Mouse (Mus musculus): Measurements from ENCODE around the gene Lcn3. TPM values are rescaled to one million over a fixed set of nuclear protein-coding genes. Genes with fewer than 3 reads are reported as not detected.

Gene Lcn3
- polyA plus RNA-seq, 1 experiment from 2014 or later = not detected

Other genes starting within 250 kb of the Lcn3 start
- gene Traf2, start 218.6 kb upstream of the Lcn3 start, polyA plus RNA-seq (2016; fragmentation: Nextera tagmentation; extraction: Ambion mirVana) = 22.4 and 24.4 TPM in 2 replicates
- 293 and 311 TPM in 2 replicates for gene Edf1, start 207.7 kb upstream of the Lcn3 start, polyA plus RNA-seq (2016; fragmentation: Nextera tagmentation; extraction: Ambion mirVana)
- 0.38 and 0.45 TPM in 2 replicates for gene Mamdc4, start 190.7 kb upstream of the Lcn3 start, polyA plus RNA-seq (2016; fragmentation: Nextera tagmentation; extraction: Ambion mirVana)
- 67.8 and 69.2 TPM in 2 replicates for gene Phpt1, start 190.3 kb upstream of the Lcn3 start, polyA plus RNA-seq (2016; fragmentation: Nextera tagmentation; extraction: Ambion mirVana)
- not detected in 2 replicates for gene Ajm1, start 183.8 kb upstream of the Lcn3 start, polyA plus RNA-seq (2016; fragmentation: Nextera tagmentation; extraction: Ambion mirVana)
- 41.8 and 42.9 TPM in 2 replicates for gene Rabl6, start 157.0 kb upstream of the Lcn3 start, polyA plus RNA-seq (2016; fragmentation: Nextera tagmentation; extraction: Ambion mirVana)
- 0.14 and 0.28 TPM in 2 replicates for gene Ccdc183, start 147.9 kb upstream of the Lcn3 start, polyA plus RNA-seq (2016; fragmentation: Nextera tagmentation; extraction: Ambion mirVana)
- 7.1 and 8.0 TPM in 2 replicates for gene Tmem141, start 143.6 kb upstream of the Lcn3 start, polyA plus RNA-seq (2016; fragmentation: Nextera tagmentation; extraction: Ambion mirVana)
- gene Fcna, start 137.5 kb upstream of the Lcn3 start, polyA plus RNA-seq (2016; fragmentation: Nextera tagmentation; extraction: Ambion mirVana) = 30.8 and 35.6 TPM in 2 replicates
- gene Lcn8, start 112.4 kb upstream of the Lcn3 start, polyA plus RNA-seq (2016; fragmentation: Nextera tagmentation; extraction: Ambion mirVana) = not detected in 2 replicates
- not detected in 2 replicates for gene Lcn5, start 107.6 kb upstream of the Lcn3 start, polyA plus RNA-seq (2016; fragmentation: Nextera tagmentation; extraction: Ambion mirVana)
- not detected in 2 replicates for gene Lcn6, start 88.8 kb upstream of the Lcn3 start, polyA plus RNA-seq (2016; fragmentation: Nextera tagmentation; extraction: Ambion mirVana)
- gene Lcn10, start 82.8 kb upstream of the Lcn3 start, polyA plus RNA-seq (2016; fragmentation: Nextera tagmentation; extraction: Ambion mirVana) = not detected in 2 replicates
- gene Obp2a, start 65.5 kb upstream of the Lcn3 start, polyA plus RNA-seq (2016; fragmentation: Nextera tagmentation; extraction: Ambion mirVana) = not detected in 2 replicates
- 21.7 and 21.8 TPM in 2 replicates for gene Bmyc, start 58.8 kb upstream of the Lcn3 start, polyA plus RNA-seq (2016; fragmentation: Nextera tagmentation; extraction: Ambion mirVana)
- gene Obp2b, start 28.6 kb upstream of the Lcn3 start, polyA plus RNA-seq (2016; fragmentation: Nextera tagmentation; extraction: Ambion mirVana) = not detected in 2 replicates
- gene Lcn11, start 11.4 kb downstream of the Lcn3 start, polyA plus RNA-seq (2016; fragmentation: Nextera tagmentation; extraction: Ambion mirVana) = not detected in 2 replicates
- not detected in 2 replicates for gene Gm13539, start 16.7 kb downstream of the Lcn3 start, polyA plus RNA-seq (2016; fragmentation: Nextera tagmentation; extraction: Ambion mirVana)
- gene Glt6d1, start 50.3 kb downstream of the Lcn3 start, polyA plus RNA-seq (2016; fragmentation: Nextera tagmentation; extraction: Ambion mirVana) = not detected in 2 replicates
- not detected in 2 replicates for gene Lcn9, start 57.6 kb downstream of the Lcn3 start, polyA plus RNA-seq (2016; fragmentation: Nextera tagmentation; extraction: Ambion mirVana)
- not detected in 2 replicates for gene Sohlh1, start 81.7 kb downstream of the Lcn3 start, polyA plus RNA-seq (2016; fragmentation: Nextera tagmentation; extraction: Ambion mirVana)
- 0.02 TPM in 1 of 2 replicates, not detected in the other for gene Kcnt1, start 98.2 kb downstream of the Lcn3 start, polyA plus RNA-seq (2016; fragmentation: Nextera tagmentation; extraction: Ambion mirVana)
- 13.0 and 13.5 TPM in 2 replicates for gene Camsap1, start 217.7 kb downstream of the Lcn3 start, polyA plus RNA-seq (2016; fragmentation: Nextera tagmentation; extraction: Ambion mirVana)

Measured in liver, embryonic 12.5 days (tissue).